Mouse (Mus musculus) C2C12 (cell line): ENCODE data around the gene Bhlha9.

Source experiments
- CTCF ChIP-seq: IDR thresholded peaks from one replicate; pipeline ENCODE4 v1.5.1; 2011; ENCODE audit not compliant: control insufficient read depth, insufficient read depth, insufficient read length
- MYOG ChIP-seq: IDR thresholded peaks from one replicate; pipeline ENCODE4 v1.6.1; 2011; ENCODE audit not compliant: control insufficient read depth, insufficient read length; ENCODE audit errors: extremely low read depth
- USF1 ChIP-seq: IDR thresholded peaks from one replicate; pipeline ENCODE4 v1.6.1; 2011; ENCODE audit warnings: low read depth, mild to moderate bottlenecking, control low read depth, moderate library complexity

GRCm38 (mm10) chr11:76707656-76708055 lies 35.4 kb downstream of the Bhlha9 start:
- no peak for TF ChIP-seq CTCF
- TF ChIP-seq MYOG: no peak
- TF ChIP-seq USF1: no peak
